Mouse (Mus musculus) small intestine, adult 2 months (tissue): ENCODE data around the gene Prkg1.

ENCODE experiments used
- CTCF ChIP-seq: fragments of 200-500 bp; IDR thresholded peaks from 2 replicates; pipeline ENCODE4 v1.5.1; 2012; ENCODE audit warnings: low read depth, mild to moderate bottlenecking, control low read depth, inconsistent platforms, low read length, moderate library complexity, mixed read lengths; ENCODE audit not compliant: insufficient replicate concordance, insufficient read length; ENCODE audit errors: extremely low read depth
- POLR2A ChIP-seq: fragments of 200-500 bp; IDR thresholded peaks from 2 replicates; pipeline ENCODE4 v1.6.1; 2012; ENCODE audit warnings: low read depth, mild to moderate bottlenecking, control low read depth, inconsistent platforms, low read length, moderate library complexity

DNA sequence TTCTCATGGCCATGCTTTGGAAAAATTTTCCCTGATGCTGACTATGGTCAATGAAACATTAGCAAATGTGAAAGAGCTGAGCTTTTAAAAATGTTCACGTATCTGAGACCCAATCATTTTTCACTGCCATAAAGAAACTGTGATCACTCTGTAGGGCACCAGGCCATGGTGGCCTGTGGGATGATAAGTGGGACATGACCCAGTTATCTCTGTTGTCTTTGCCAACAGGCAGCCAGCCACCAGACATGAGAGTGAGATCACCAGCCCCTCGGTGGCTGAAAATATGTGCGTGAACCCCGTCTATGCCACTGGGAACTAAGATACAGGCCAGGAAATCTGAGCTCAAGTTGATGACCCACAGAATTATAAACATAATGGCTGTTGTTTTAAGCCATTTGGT, 14.2 kb upstream of the Prkg1 start:
- no peak for TF ChIP-seq CTCF
- no peak for TF ChIP-seq POLR2A
